Mouse (Mus musculus): ENCODE data around the gene Mmp27. TPM values are rescaled to one million over a fixed set of nuclear protein-coding genes. Genes with fewer than 3 reads are reported as not detected.

The Mmp27 gene
- polyA plus RNA-seq, 1 experiment from 2014 or later: not detected

GRCm38 (mm10) chr9:7590063-7590462 lies 18.9 kb downstream of the Mmp27 start:
- no peak for DNase-seq
- WGBS: 83% methylated on average over 8 of the region's 8 CpGs
- no peak overlapping the region for H3K4me2 ChIP-seq (ENCODE audit: low read length)
- H3K36me3 ChIP-seq (ENCODE audit: control insufficient read depth, insufficient read depth, low read length): no peaks in the 10 kb centered on the region
- no peaks in the 10 kb centered on the region for H3K9me3 ChIP-seq (ENCODE audit: control insufficient read depth, low read length)
- H3K9ac ChIP-seq (replicated peaks; ENCODE audit: low read length): no peak overlapping the region
- H3K4me1 ChIP-seq (ENCODE audit: control insufficient read depth, insufficient read depth, low read length): no peaks in the 10 kb centered on the region
- no peak for ATAC-seq (ENCODE audit: low FRiP score, low TSS enrichment)
- H3K27ac ChIP-seq (replicated peaks; ENCODE audit: low read depth, low read length): no peak overlapping the region
- H3K4me3 ChIP-seq (replicated peaks; ENCODE audit: low read depth, low read length): no peak overlapping the region
- no peaks in the 10 kb centered on the region for H3K27me3 ChIP-seq (ENCODE audit: control insufficient read depth, insufficient read depth, low read length)

- no peaks in the 10 kb centered on the region for H3K4me1 ChIP-seq (ENCODE audit: control insufficient read depth, insufficient read depth, low read length)
- H3K9ac ChIP-seq (replicated peaks; ENCODE audit: low read length): no peak overlapping the region
- no peak for ATAC-seq (ENCODE audit: low FRiP score, low TSS enrichment)
- no peaks in the 10 kb centered on the region for H3K36me3 ChIP-seq (ENCODE audit: control insufficient read depth, insufficient read depth, low read length)
- H3K27me3 ChIP-seq (ENCODE audit: control insufficient read depth, insufficient read depth, low read length): no peaks in the 10 kb centered on the region
- H3K4me3 ChIP-seq (replicated peaks; ENCODE audit: low read depth, low read length): no peak overlapping the region
- no peaks in the 10 kb centered on the region for H3K9me3 ChIP-seq (ENCODE audit: control insufficient read depth, low read length)
- WGBS: 93% methylated on average over 3 of the region's 3 CpGs
- no peak for DNase-seq
- no peak overlapping the region for H3K27ac ChIP-seq (replicated peaks; ENCODE audit: low read depth, low read length)
- H3K4me2 ChIP-seq (ENCODE audit: low read length): no peak overlapping the region
These were observed 22.1 kb downstream of the Mmp27 start for GRCm38 (mm10) chr9:7593272-7593812.

DNA sequence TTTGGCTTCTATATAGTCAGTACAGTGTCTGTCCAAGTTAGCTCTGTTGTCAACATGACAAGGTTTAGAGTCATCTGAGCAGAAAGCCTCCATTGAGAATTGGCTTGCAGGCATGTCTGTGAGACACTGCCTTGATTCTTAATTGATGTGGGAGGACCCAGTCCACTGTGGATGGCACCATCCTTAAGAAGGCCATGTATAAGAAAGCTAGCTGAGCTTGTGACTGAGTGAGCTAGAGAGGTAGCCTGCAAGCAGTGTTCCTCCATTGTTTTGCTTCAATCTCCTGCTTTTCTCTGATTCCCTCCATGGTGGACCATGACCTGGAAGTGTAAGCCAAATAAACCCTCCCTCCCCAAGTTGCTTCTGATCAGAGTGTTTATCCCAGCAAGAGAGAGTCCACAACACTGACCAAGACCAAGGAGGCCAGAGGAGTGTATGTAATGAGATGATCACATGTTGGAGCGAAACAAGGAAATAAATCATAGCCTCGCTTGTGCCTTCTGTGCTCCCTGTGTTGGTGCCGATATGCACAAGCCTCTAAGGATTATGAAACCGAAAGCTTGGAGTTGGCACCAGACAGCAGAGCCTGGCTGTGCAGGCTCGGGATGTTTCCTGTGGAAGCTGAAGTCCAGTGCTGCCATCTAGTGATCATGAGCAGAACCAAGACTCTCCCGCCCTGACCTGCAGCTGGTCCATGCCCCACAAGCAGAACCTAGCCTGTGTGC lies 23.8 kb downstream of the Mmp27 start:
- peak overlapping the region; percentile 38 for H3K9ac ChIP-seq (replicated peaks; ENCODE audit: low read length)
- 14% methylated on average over 6 of the region's 6 CpGs for WGBS

DNA sequence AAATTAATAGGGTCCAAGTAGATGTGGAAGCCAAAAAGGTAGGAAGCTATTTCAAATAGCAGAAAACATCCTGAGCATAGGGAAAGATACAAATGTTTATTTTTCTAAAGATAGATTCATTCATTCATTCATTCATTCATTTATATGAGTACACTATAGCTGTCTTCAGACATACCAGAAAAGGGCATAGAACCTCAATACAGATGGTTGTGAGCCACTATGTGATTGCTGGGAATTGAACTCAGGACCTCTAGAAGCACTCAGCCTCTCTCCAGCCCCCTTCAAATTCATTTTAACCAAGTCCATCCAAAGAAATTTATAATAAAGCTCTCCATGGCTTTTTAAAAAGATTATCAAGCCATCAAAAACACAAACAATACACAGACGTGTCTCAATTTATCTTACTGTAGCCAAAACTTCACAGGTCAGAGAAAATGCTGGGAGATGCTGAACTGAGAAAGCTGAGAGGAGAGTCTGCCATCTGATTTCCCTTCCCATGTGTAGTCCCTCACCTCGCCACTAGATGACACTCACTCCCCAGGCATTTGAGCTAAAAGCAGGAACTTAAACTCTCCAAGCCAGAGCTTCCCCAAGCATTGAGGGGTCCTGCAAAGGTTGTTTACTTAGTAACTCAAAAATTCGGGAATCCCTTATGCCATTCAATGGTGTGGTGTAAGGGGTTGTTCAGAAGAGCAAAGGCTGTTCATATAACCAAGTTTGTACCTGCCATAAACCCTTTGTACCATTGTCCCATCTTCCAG lies 32.0 kb downstream of the Mmp27 start:
- DNase-seq: peak; percentile 82
- no peaks in the 10 kb centered on the region for H3K27me3 ChIP-seq (ENCODE audit: control insufficient read depth, insufficient read depth, low read length)
- WGBS: 5% methylated on average over 3 of the region's 3 CpGs
- ATAC-seq (ENCODE audit: low FRiP score, low TSS enrichment): peak; percentile 68; the same call in 1 of the 2 replicates
- no peak overlapping the region for H3K27ac ChIP-seq (replicated peaks; ENCODE audit: low read depth, low read length)
- no peak overlapping the region for H3K4me2 ChIP-seq (ENCODE audit: low read length)
- H3K9ac ChIP-seq (replicated peaks; ENCODE audit: low read length): no peak overlapping the region
- no peaks in the 10 kb centered on the region for H3K9me3 ChIP-seq (ENCODE audit: control insufficient read depth, low read length)
- no peak overlapping the region for H3K4me3 ChIP-seq (replicated peaks; ENCODE audit: low read depth, low read length)
- no peaks in the 10 kb centered on the region for H3K4me1 ChIP-seq (ENCODE audit: control insufficient read depth, insufficient read depth, low read length)
- H3K36me3 ChIP-seq (ENCODE audit: control insufficient read depth, insufficient read depth, low read length): no peaks in the 10 kb centered on the region

More for the DNA sequence above, 23.8 kb downstream of the Mmp27 start:
- Histone ChIP-seq H3K36me3 (ENCODE audit: control insufficient read depth, insufficient read depth, low read length) (no peaks in the 10 kb centered on the region), H3K27ac (replicated peaks; ENCODE audit: low read depth, low read length) (no peak overlapping the region), H3K4me3 (replicated peaks; ENCODE audit: low read depth, low read length) (peak overlapping the region; percentile 16; the same call in 1 of the 2 replicates), H3K27me3 (ENCODE audit: control insufficient read depth, insufficient read depth, low read length) (no peaks in the 10 kb centered on the region), H3K9me3 (ENCODE audit: control insufficient read depth, low read length) (no peaks in the 10 kb centered on the region), H3K4me2 (ENCODE audit: low read length) (peak overlapping the region; percentile 51), H3K4me1 (ENCODE audit: control insufficient read depth, insufficient read depth, low read length) (no peaks in the 10 kb centered on the region)
- ATAC-seq (ENCODE audit: low FRiP score, low TSS enrichment): peak; percentile 95
- peak; percentile 91 for DNase-seq

- H3K4me2 ChIP-seq (ENCODE audit: low read length): no peak overlapping the region
- H3K9me3 ChIP-seq (ENCODE audit: control insufficient read depth, low read length): no peaks in the 10 kb centered on the region
- 86% methylated on average over 6 of the region's 6 CpGs for WGBS
- no peak overlapping the region for H3K27ac ChIP-seq (replicated peaks; ENCODE audit: low read depth, low read length)
- H3K4me3 ChIP-seq (replicated peaks; ENCODE audit: low read depth, low read length): no peak overlapping the region
- H3K4me1 ChIP-seq (ENCODE audit: control insufficient read depth, insufficient read depth, low read length): no peaks in the 10 kb centered on the region
- DNase-seq (no peak), ATAC-seq (ENCODE audit: low FRiP score, low TSS enrichment) (no peak)
- H3K27me3 ChIP-seq (ENCODE audit: control insufficient read depth, insufficient read depth, low read length): no peaks in the 10 kb centered on the region
- no peak overlapping the region for H3K9ac ChIP-seq (replicated peaks; ENCODE audit: low read length)
- H3K36me3 ChIP-seq (ENCODE audit: control insufficient read depth, insufficient read depth, low read length): no peaks in the 10 kb centered on the region
These were observed 32.8 kb downstream of the Mmp27 start for GRCm38 (mm10) chr9:7604005-7604404.

- no peaks in the 10 kb centered on the region for H3K4me1 ChIP-seq (ENCODE audit: control insufficient read depth, insufficient read depth, low read length)
- no peaks in the 10 kb centered on the region for H3K27me3 ChIP-seq (ENCODE audit: control insufficient read depth, insufficient read depth, low read length)
- 89% methylated on average over 12 of the region's 12 CpGs for WGBS
- no peak overlapping the region for H3K4me2 ChIP-seq (ENCODE audit: low read length)
- no peak overlapping the region for H3K27ac ChIP-seq (replicated peaks; ENCODE audit: low read depth, low read length)
- DNase-seq: no peak
- no peak overlapping the region for H3K4me3 ChIP-seq (replicated peaks; ENCODE audit: low read depth, low read length)
- no peak overlapping the region for H3K9ac ChIP-seq (replicated peaks; ENCODE audit: low read length)
- no peak for ATAC-seq (ENCODE audit: low FRiP score, low TSS enrichment)
- no peaks in the 10 kb centered on the region for H3K9me3 ChIP-seq (ENCODE audit: control insufficient read depth, low read length)
- H3K36me3 ChIP-seq (ENCODE audit: control insufficient read depth, insufficient read depth, low read length): no peaks in the 10 kb centered on the region
These were observed 34.4 kb downstream of the Mmp27 start for GRCm38 (mm10) chr9:7605638-7606037.

DNA sequence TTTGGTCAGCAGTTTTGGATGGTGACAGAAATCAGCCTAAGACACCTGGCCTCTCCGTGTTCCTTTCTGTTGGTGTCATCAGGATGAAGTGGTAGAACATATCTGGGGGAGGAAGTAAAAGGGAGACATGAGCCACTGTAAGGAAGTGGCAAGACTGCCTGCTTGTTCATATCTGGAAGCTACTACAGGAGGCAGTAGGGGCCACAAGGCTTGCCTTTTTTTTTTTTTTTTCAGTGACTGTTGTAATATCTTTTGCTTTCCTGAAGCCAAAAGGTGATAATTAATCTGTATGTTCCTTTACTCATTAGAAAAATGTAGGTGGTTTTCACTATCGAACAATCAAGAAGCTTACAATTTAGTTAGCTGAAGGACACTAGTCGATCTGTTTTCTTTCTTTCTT lies 51.4 kb downstream of the Mmp27 start:
- 77% methylated on average over 3 of the region's 3 CpGs for WGBS
- Histone ChIP-seq H3K4me1 (ENCODE audit: control insufficient read depth, insufficient read depth, low read length) (no peaks in the 10 kb centered on the region), H3K36me3 (ENCODE audit: control insufficient read depth, insufficient read depth, low read length) (no peaks in the 10 kb centered on the region), H3K27ac (replicated peaks; ENCODE audit: low read depth, low read length) (no peak overlapping the region), H3K4me2 (ENCODE audit: low read length) (no peak overlapping the region), H3K9me3 (ENCODE audit: control insufficient read depth, low read length) (no peaks in the 10 kb centered on the region), H3K9ac (replicated peaks; ENCODE audit: low read length) (no peak overlapping the region), H3K27me3 (ENCODE audit: control insufficient read depth, insufficient read depth, low read length) (no peaks in the 10 kb centered on the region), H3K4me3 (replicated peaks; ENCODE audit: low read depth, low read length) (no peak overlapping the region)
- no peak for ATAC-seq (ENCODE audit: low FRiP score, low TSS enrichment)
- no peak for DNase-seq

- no peak within 1 kb of the TSS for H3K4me3 ChIP-seq (replicated peaks; ENCODE audit: low read depth, low read length)
- DNase-seq (no peak), ATAC-seq (ENCODE audit: low FRiP score, low TSS enrichment) (no peak)
- H3K27me3 ChIP-seq (ENCODE audit: control insufficient read depth, insufficient read depth, low read length): no peaks in the 10 kb centered on the region
- H3K27ac ChIP-seq (replicated peaks; ENCODE audit: low read depth, low read length): no peak within 1 kb of the TSS
- no peak within 1 kb of the TSS for H3K4me2 ChIP-seq (ENCODE audit: low read length)
- no peaks in the 10 kb centered on the region for H3K4me1 ChIP-seq (ENCODE audit: control insufficient read depth, insufficient read depth, low read length)
- no peaks in the 10 kb centered on the region for H3K36me3 ChIP-seq (ENCODE audit: control insufficient read depth, insufficient read depth, low read length)
- H3K9me3 ChIP-seq (ENCODE audit: control insufficient read depth, low read length): no peaks in the 10 kb centered on the region
- no peak within 1 kb of the TSS for H3K9ac ChIP-seq (replicated peaks; ENCODE audit: low read length)
These were observed 56.7 kb downstream of the Mmp27 start, which contains the start of gene Mmp20 for GRCm38 (mm10) chr9:7627931-7628330. Mmp20 (plus strand) TSS chr9:7628231.

All from midbrain, embryonic 14.5 days (tissue).